Mouse (Mus musculus): ENCODE measurements around the gene Pglyrp4. TPM values are rescaled to one million over a fixed set of nuclear protein-coding genes. Genes with fewer than 3 reads are reported as not detected.
"Not testable (repeated sequence)": the region's sequence is repeated elsewhere in the genome, so short reads cannot be mapped to it uniquely, and the experiment has no call there.

Pglyrp4 gene
- not detected in 2 replicates for total RNA-seq (2021)
- long read RNA-seq, experiment 1 = 0 reads
- long read RNA-seq, experiment 2 = 0 reads

DNA sequence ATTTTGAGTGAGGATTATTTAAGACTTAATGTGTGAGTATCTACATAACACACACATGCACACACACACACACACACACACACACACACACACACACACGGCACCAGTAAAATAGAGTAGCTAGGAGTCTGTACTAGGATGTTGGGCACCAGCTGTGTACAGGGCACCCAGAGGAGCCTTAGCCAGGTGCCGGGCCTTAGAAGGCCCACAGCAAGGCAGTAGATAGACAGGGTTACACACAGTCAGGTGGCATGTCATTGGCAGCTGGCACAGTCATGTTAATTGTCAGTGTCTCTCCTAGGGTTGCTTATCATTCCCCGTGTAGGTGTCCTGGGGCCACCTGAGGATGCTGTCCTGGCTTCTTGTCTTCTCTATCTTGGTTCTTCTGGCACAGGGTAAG, at the start of gene Pglyrp4:
Gene Pglyrp4 (plus strand): TSS at position 301 of the 400 bp plus-strand sequence.
- no peak for DNase-seq

GRCm38 (mm10) chr3:90678656-90679055, 48.0 kb upstream of the Pglyrp4 start:
- no peak for DNase-seq

GRCm38 (mm10) chr3:90683929-90684328, 42.8 kb upstream of the Pglyrp4 start:
- no peak for DNase-seq

GRCm38 (mm10) chr3:90686835-90687234, 39.9 kb upstream of the Pglyrp4 start:
- DNase-seq = no peak

DNA sequence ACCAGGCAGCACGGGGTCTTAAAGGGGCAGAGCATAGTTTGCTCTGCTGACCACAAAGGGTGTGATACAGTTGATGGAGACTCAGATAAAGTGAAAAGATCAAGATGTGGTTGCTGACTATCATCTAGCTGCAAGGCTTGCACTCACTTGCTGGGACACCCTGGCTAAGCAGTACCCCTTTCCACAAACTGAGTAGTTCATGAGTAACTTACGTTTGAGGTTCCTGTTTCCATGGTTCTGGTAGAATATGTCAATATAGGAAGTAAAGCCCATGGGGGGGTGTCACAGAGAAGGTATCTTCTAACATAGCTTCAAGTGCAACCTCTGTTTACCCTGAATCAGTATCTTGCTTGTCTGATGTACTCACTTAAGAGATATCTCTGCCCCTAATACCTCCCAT, 33.2 kb upstream of the Pglyrp4 start:
- no peak for DNase-seq

GRCm38 (mm10) chr3:90695613-90696012, 31.1 kb upstream of the Pglyrp4 start, which contains the start of gene S100a9:
TSS of gene S100a9 (minus strand) at chr3:90695721.
- DNase-seq = no peak

- DNase-seq = no peak
These were observed 24.5 kb upstream of the Pglyrp4 start for GRCm38 (mm10) chr3:90702244-90702643.

DNA sequence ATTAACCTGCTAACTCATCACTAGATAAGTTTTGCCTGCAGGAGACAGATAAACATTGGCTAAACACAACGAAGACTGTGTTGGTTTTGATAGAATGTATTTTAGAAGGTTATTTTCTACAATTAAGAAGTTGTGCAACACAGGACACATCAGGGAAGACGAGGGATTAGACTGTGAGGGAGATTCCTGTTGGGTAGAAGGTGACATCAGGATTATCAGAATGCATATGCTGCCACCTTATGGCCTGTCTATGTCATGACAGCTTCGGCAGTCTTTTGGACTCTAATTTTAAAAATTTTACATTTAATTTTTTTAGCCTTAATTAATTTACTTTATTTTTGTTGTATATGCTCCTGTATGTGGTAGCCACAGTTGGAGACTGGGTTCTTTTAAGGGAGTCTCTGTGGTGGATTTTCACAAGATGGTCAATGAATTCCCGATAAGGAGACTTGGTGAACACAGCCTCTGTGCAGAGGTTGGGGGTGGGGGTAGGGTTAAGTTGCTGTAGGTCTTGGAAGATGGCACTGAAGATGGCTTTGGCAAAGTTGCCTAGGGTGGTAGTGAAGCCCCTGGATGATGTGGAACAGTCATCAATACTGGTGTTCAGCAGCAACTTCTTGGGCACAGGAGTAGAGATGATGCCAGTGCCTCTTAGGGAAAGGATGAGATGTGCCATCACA, 18.0 kb upstream of the Pglyrp4 start:
- DNase-seq = peak; percentile 35

- peak; percentile 91 for DNase-seq
These were observed 16.9 kb upstream of the Pglyrp4 start for GRCm38 (mm10) chr3:90709591-90710460.

- no peak for DNase-seq
These were observed 23.0 kb downstream of the Pglyrp4 start for GRCm38 (mm10) chr3:90749658-90750057.

DNA sequence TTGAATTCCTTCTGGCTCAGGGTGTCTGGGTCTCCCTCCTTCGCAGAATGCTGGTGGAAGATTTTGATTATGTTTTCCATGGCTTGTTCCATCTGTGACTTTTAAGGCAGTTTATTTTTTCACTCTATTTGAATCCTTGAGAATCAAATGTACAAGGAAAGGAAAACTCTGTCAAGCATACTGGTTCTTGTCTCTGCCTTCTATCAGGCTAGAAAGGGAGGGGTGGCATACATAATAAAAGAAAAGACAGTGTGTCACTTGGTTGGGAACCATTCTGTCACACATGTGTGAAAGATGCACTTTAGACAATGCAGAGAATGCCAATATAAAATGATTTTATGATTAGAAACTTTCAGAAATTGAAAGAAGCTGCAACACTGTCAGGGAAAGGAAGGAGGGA, 51.1 kb downstream of the Pglyrp4 start, which contains the start of gene Gm5849:
Gene Gm5849 (minus strand): TSS at position 101 of the 400 bp plus-strand sequence.
- not testable (repeated sequence) for DNase-seq

Other genes starting within 250 kb of the Pglyrp4 start
- gene Snapin, start 235.9 kb upstream of the Pglyrp4 start, total RNA-seq (2021) = 46.1 and 49.2 TPM in 2 replicates
- 108 and 112 TPM in 2 replicates for gene Chtop, start 217.4 kb upstream of the Pglyrp4 start, total RNA-seq (2021)
- gene S100a1, start 212.5 kb upstream of the Pglyrp4 start, total RNA-seq (2021) = 294 and 337 TPM in 2 replicates
- 75.0 and 84.7 TPM in 2 replicates for gene S100a13, start 212.5 kb upstream of the Pglyrp4 start, total RNA-seq (2021)
- gene S100a14, start 200.1 kb upstream of the Pglyrp4 start, total RNA-seq (2021) = 0.56 and 0.85 TPM in 2 replicates
- 63.6 and 71.4 TPM in 2 replicates for gene S100a16, start 189.7 kb upstream of the Pglyrp4 start, total RNA-seq (2021)
- gene S100a3, start 166.3 kb upstream of the Pglyrp4 start, total RNA-seq (2021) = not detected in 2 replicates
- not detected in 2 replicates for gene S100a2, start 136.7 kb upstream of the Pglyrp4 start, total RNA-seq (2021)
- gene Gm42674, start 125.0 kb upstream of the Pglyrp4 start, total RNA-seq (2021) = not detected in 2 replicates
- 9.6 and 18.7 TPM in 2 replicates for gene S100a4, start 123.1 kb upstream of the Pglyrp4 start, total RNA-seq (2021)
- not detected in 2 replicates for gene S100a5, start 118.4 kb upstream of the Pglyrp4 start, total RNA-seq (2021)
- 54.3 and 59.5 TPM in 2 replicates for gene S100a6, start 114.0 kb upstream of the Pglyrp4 start, total RNA-seq (2021)
- not detected in 2 replicates for gene S100a7a, start 72.9 kb upstream of the Pglyrp4 start, total RNA-seq (2021)
- gene S100a8, start 57.9 kb upstream of the Pglyrp4 start, total RNA-seq (2021) = 11.8 and 25.3 TPM in 2 replicates
- gene S100a9, start 31.2 kb upstream of the Pglyrp4 start, total RNA-seq (2021) = 12.2 and 30.5 TPM in 2 replicates
- not detected in 2 replicates for gene Gm5849, start 51.0 kb downstream of the Pglyrp4 start, total RNA-seq (2021)